30 mouse cellular contexts compared by ENCODE assay signal in the genomic region with DNA sequence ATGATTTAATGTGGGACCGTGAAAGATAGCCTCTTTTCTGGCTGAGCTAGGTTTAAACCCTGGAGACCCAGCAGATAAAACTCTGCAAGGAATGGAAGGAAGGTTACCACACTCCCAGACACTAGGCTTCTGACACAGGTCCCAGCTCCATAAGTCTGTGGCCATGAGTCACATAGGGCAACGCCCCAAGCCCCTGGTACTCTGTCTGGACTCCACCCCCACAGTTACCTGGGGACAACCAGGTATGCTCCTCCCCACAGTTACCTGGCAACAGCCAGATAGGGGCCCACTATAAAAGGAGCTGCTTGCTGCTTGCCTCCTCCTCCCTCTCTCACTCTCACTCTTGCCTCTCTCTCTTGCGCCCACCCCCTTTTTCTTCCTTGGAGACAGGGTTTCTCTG. TPM values are rescaled to one million over a fixed set of nuclear protein-coding genes. Genes with fewer than 3 reads are reported as not detected.
DNase-seq lines count a peak whose midpoint lies in the region; ATAC-seq lines count a peak whose summit lies in the region.
"Had no signal": no experiment of that assay in that cellular context is flagged by ENCODE, and none has a peak within 500 bp of the region (broad histone marks: within the 10 kb centered on the region; RNA-seq: fewer than 3 reads in every experiment).

No protein-coding gene starts in this region.

- no peak overlapping the region for H3K4me2 ChIP-seq in intestine, embryonic 15.5 days (replicated peaks)
- H3K4me2 ChIP-seq in stomach, embryonic 16.5 days (ENCODE audit: low read depth, low read length), result no peak overlapping the region
- H3K4me2 ChIP-seq: embryonic facial prominence, embryonic 13.5 days; liver, embryonic 12.5 days; midbrain, embryonic 12.5 days; neural tube, embryonic 12.5 days had no signal

- ATAC-seq in intestine, embryonic 15.5 days, result peak; percentile 97
- ATAC-seq in stomach, embryonic 16.5 days (ENCODE audit: insufficient read depth, low FRiP score), result peak; percentile 76; the same call in 1 of the 2 replicates
- ATAC-seq in cerebellum, adult (ENCODE audit: insufficient number of reproducible peaks, low FRiP score, low TSS enrichment), result no peak
- ATAC-seq: forebrain, embryonic 16.5 days; hindbrain, embryonic 16.5 days; liver, embryonic 12.5 days; liver, postnatal 0 days had no signal

- H3K27ac ChIP-seq in intestine, embryonic 15.5 days, result no peak overlapping the region
- no peak overlapping the region for H3K27ac ChIP-seq in stomach, embryonic 16.5 days (ENCODE audit: low read length)
- H3K27ac ChIP-seq: embryonic facial prominence, embryonic 13.5 days; gastrocnemius, adult 2 months; hindbrain, embryonic 10.5 days; layer of hippocampus, adult 2 months; liver, embryonic 12.5 days; midbrain, embryonic 12.5 days; neural tube, embryonic 12.5 days had no signal

- WGBS in intestine, embryonic 15.5 days, result 52% methylated on average over 3 of the region's 3 CpGs
- 46% methylated on average over 3 of the region's 3 CpGs for WGBS in stomach, embryonic 16.5 days

- no peak overlapping the region for H3K4me3 ChIP-seq in intestine, embryonic 15.5 days (replicated peaks)
- H3K4me3 ChIP-seq in stomach, embryonic 16.5 days (replicated peaks; ENCODE audit: low read length), result no peak overlapping the region
- H3K4me3 ChIP-seq: embryonic facial prominence, embryonic 13.5 days; gastrocnemius, adult 2 months; hindbrain, embryonic 10.5 days; layer of hippocampus, adult 2 months; liver, embryonic 12.5 days; megakaryocyte, embryonic 14.5 days; midbrain, embryonic 12.5 days; myocyte; neural tube, embryonic 12.5 days had no signal

- no peak overlapping the region for H3K9ac ChIP-seq in intestine, embryonic 15.5 days
- no peak overlapping the region for H3K9ac ChIP-seq in stomach, embryonic 16.5 days (ENCODE audit: low read length)
- H3K9ac ChIP-seq: embryonic facial prominence, embryonic 13.5 days; liver, embryonic 12.5 days; liver, postnatal 0 days; midbrain, embryonic 12.5 days; neural tube, embryonic 12.5 days had no signal

- no peaks in the 10 kb centered on the region for H3K27me3 ChIP-seq in intestine, embryonic 15.5 days (replicated peaks)
- H3K27me3 ChIP-seq in stomach, embryonic 16.5 days (ENCODE audit: control insufficient read depth, insufficient read depth, low read length), result no peaks in the 10 kb centered on the region
- H3K27me3 ChIP-seq: embryonic facial prominence, embryonic 13.5 days; liver, embryonic 12.5 days; midbrain, embryonic 12.5 days; neural tube, embryonic 12.5 days had no signal

- no peaks in the 10 kb centered on the region for H3K9me3 ChIP-seq in intestine, embryonic 15.5 days
- H3K9me3 ChIP-seq in stomach, embryonic 16.5 days (replicated peaks; ENCODE audit: control insufficient read depth, low read length), result no peaks in the 10 kb centered on the region
- H3K9me3 ChIP-seq: embryonic facial prominence, embryonic 13.5 days; hindbrain, embryonic 10.5 days; liver, embryonic 12.5 days; midbrain, embryonic 12.5 days; neural tube, embryonic 12.5 days had no signal

- no peaks in the 10 kb centered on the region for H3K4me1 ChIP-seq in intestine, embryonic 15.5 days (replicated peaks)
- no peaks in the 10 kb centered on the region for H3K4me1 ChIP-seq in stomach, embryonic 16.5 days (ENCODE audit: control insufficient read depth, insufficient read depth, low read length)
- H3K4me1 ChIP-seq: embryonic facial prominence, embryonic 13.5 days; hindbrain, embryonic 10.5 days; liver, embryonic 12.5 days; megakaryocyte, embryonic 14.5 days; midbrain, embryonic 12.5 days; neural tube, embryonic 12.5 days had no signal

- H3K36me3 ChIP-seq in intestine, embryonic 15.5 days, result no peaks in the 10 kb centered on the region
- no peaks in the 10 kb centered on the region for H3K36me3 ChIP-seq in stomach, embryonic 16.5 days (ENCODE audit: control insufficient read depth, insufficient read depth, low read length)
- H3K36me3 ChIP-seq: embryonic facial prominence, embryonic 13.5 days; hindbrain, embryonic 10.5 days; liver, embryonic 12.5 days; midbrain, embryonic 12.5 days; neural tube, embryonic 12.5 days had no signal

- peak; percentile 72 for DNase-seq in heart, adult 11 months
- no peak for DNase-seq in heart, adult 8-10 months (ENCODE audit: low spot score)
- DNase-seq in ES-CJ7 (ENCODE audit: low read depth, low spot score), result peak; percentile 38
- DNase-seq in gastrocnemius, adult 8-10 months (ENCODE audit: low spot score in 2 of 2), result no peak
- DNase-seq: adrenal gland, adult 2 months; adrenal gland, postnatal 36 days; cerebellum, adult 8-10 months; cerebellum, postnatal 25 days; gastrocnemius, adult 2 months; kidney, adult 11 months; kidney, postnatal 36 days; left cerebral cortex, postnatal 4 days; liver, postnatal 0 days; lung, postnatal 4 days; right cerebral cortex, adult 18-20 months; right cerebral cortex, postnatal 4 days; thymus, postnatal 14 days had no signal

RNA-seq across cellular contexts. Expression of a gene that starts 51.7 kb away (rescaled TPM):
- 10 to 100 TPM in 2 of 4 experiments, 1 to 10 TPM in 2; 7.5 to 12.3 (median 9.8) TPM for total RNA-seq in heart, adult 8-10 months (2022)
- 14.3 and 16.8 TPM in 2 replicates for polyA plus RNA-seq in intestine, embryonic 15.5 days (2015; fragmentation: Nextera tagmentation; extraction: Ambion mirVana)
- polyA plus RNA-seq in stomach, embryonic 16.5 days (2015; fragmentation: Nextera tagmentation; extraction: Ambion mirVana), result 18.8 and 19.0 TPM in 2 replicates
- 1 to 10 TPM; 4.7 to 8.2 (median 5.8) TPM for total RNA-seq in gastrocnemius, adult 8-10 months (2022)

Comparison
In these comparisons a context has a peak if more than half of its experiments do, and no peak if none do; other contexts are left out.
1. DNase-seq: peak in heart, adult 11 months (single experiment) and ES-CJ7 (single experiment); none in heart, adult 8-10 months (single experiment) and gastrocnemius, adult 8-10 months (0 of 2).